Mouse (Mus musculus) cerebellum, adult 2 months (tissue): ENCODE results near the gene Nucb1.

ENCODE experiments used
- CTCF ChIP-seq: fragments of 200-500 bp; IDR thresholded peaks from 2 replicates; pipeline ENCODE4 v1.5.1; 2011; ENCODE audit warnings: low read depth, mild to moderate bottlenecking, control low read depth, low read length, moderate library complexity, borderline replicate concordance; ENCODE audit not compliant: insufficient read depth
- POLR2A ChIP-seq: fragments of 200-500 bp; IDR thresholded peaks from 2 replicates; pipeline ENCODE4 v1.6.1; 2011; ENCODE audit warnings: low read length, control low read depth, borderline replicate concordance; ENCODE audit not compliant: insufficient read depth

GRCm38 (mm10) chr7:45554744-45555143 lies 44.5 kb upstream of the Nucb1 start, which contains the start of gene Hsd17b14:
- TF ChIP-seq CTCF (no peak), POLR2A (no peak)
